Comparison of ENCODE assay signal across 24 mouse cellular contexts in the genomic region with DNA sequence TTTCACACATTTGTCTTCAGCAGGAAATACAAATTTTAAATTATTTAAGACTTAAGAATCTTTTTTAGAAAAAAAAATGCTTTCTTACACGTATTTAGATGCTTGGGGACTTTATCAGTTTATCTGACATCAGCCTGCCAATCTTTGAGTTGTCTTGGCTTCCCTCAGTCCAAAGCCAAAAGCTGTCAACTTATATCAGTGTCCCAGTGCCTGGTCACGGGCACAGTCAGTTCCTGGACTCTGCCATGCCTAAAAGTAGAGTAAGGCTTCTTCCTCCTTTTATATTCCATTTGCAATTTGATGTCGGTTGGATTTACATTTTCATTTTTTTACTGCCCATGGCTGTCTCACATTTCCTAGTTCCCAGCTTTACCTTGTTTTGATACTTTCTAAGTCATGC.
DNase-seq lines count a peak whose midpoint lies in the region; ATAC-seq and TF ChIP-seq lines count a peak whose summit lies in the region.
"Had no signal": no experiment of that assay in that cellular context is flagged by ENCODE, and none has a peak within 500 bp of the region (broad histone marks: within the 10 kb centered on the region; RNA-seq: fewer than 3 reads in every experiment).

No protein-coding gene starts in this region.

- no peak overlapping the region for H3K4me3 ChIP-seq in hindbrain, postnatal 0 days (ENCODE audit: low read length)
- no peak overlapping the region for H3K4me3 ChIP-seq in hindbrain, embryonic 13.5 days
- no peak overlapping the region for H3K4me3 ChIP-seq in midbrain, postnatal 0 days (ENCODE audit: low read depth, low read length)
- H3K4me3 ChIP-seq in midbrain, embryonic 15.5 days = no peak overlapping the region
- no peak overlapping the region for H3K4me3 ChIP-seq in kidney, embryonic 15.5 days (replicated peaks)
- H3K4me3 ChIP-seq: embryonic facial prominence, embryonic 10.5 days; embryonic facial prominence, embryonic 12.5 days; forebrain, embryonic 13.5 days; forebrain, embryonic 15.5 days had no signal

- no peak for ATAC-seq in hindbrain, postnatal 0 days
- no peak for ATAC-seq in hindbrain, embryonic 13.5 days (ENCODE audit: low FRiP score)
- no peak for ATAC-seq in midbrain, postnatal 0 days (ENCODE audit: low FRiP score)
- ATAC-seq in midbrain, embryonic 15.5 days (replicated peaks) = no peak
- ATAC-seq in kidney, embryonic 15.5 days (replicated peaks; ENCODE audit: low FRiP score) = no peak
- ATAC-seq: activated CD4-positive, CD25-positive, alpha-beta regulatory T cell, adult 4 months; CD4-positive, CD25-positive, alpha-beta regulatory T cell, adult 4 months; forebrain, embryonic 13.5 days; forebrain, embryonic 15.5 days; forebrain, postnatal 0 days; Patski had no signal

- H3K9ac ChIP-seq in hindbrain, postnatal 0 days (replicated peaks; ENCODE audit: low read length) = no peak overlapping the region
- no peak overlapping the region for H3K9ac ChIP-seq in hindbrain, embryonic 13.5 days
- no peak overlapping the region for H3K9ac ChIP-seq in midbrain, postnatal 0 days (replicated peaks; ENCODE audit: low read length, poor library complexity, severe bottlenecking)
- no peak overlapping the region for H3K9ac ChIP-seq in midbrain, embryonic 15.5 days
- no peak overlapping the region for H3K9ac ChIP-seq in kidney, embryonic 15.5 days
- H3K9ac ChIP-seq: embryonic facial prominence, embryonic 12.5 days; forebrain, embryonic 13.5 days; forebrain, embryonic 15.5 days; forebrain, postnatal 0 days had no signal

- 58% methylated on average over 3 of the region's 3 CpGs for WGBS in hindbrain, postnatal 0 days
- whole genome bisulfite sequencing in hindbrain, embryonic 13.5 days = 75% methylated on average over 3 of the region's 3 CpGs
- WGBS in midbrain, postnatal 0 days = 68% methylated on average over 3 of the region's 3 CpGs
- WGBS in midbrain, embryonic 15.5 days = 72% methylated on average over 3 of the region's 3 CpGs
- 73% methylated on average over 3 of the region's 3 CpGs for WGBS in kidney, embryonic 15.5 days

- no peak overlapping the region for H3K27ac ChIP-seq in hindbrain, postnatal 0 days
- H3K27ac ChIP-seq in hindbrain, embryonic 13.5 days = no peak overlapping the region
- H3K27ac ChIP-seq in midbrain, postnatal 0 days (ENCODE audit: low read depth, low read length) = no peak overlapping the region
- no peak overlapping the region for H3K27ac ChIP-seq in midbrain, embryonic 15.5 days
- H3K27ac ChIP-seq in kidney, embryonic 15.5 days = no peak overlapping the region
- H3K27ac ChIP-seq: embryonic facial prominence, embryonic 10.5 days; embryonic facial prominence, embryonic 12.5 days; forebrain, embryonic 13.5 days; forebrain, embryonic 15.5 days had no signal

- no peaks in the 10 kb centered on the region for H3K36me3 ChIP-seq in hindbrain, postnatal 0 days (ENCODE audit: insufficient read depth, low read length)
- H3K36me3 ChIP-seq in hindbrain, embryonic 13.5 days = no peaks in the 10 kb centered on the region
- no peaks in the 10 kb centered on the region for H3K36me3 ChIP-seq in midbrain, postnatal 0 days (ENCODE audit: insufficient read depth, low read length)
- H3K36me3 ChIP-seq in midbrain, embryonic 15.5 days (replicated peaks) = no peaks in the 10 kb centered on the region
- no peaks in the 10 kb centered on the region for H3K36me3 ChIP-seq in kidney, embryonic 15.5 days
- H3K36me3 ChIP-seq: embryonic facial prominence, embryonic 10.5 days; embryonic facial prominence, embryonic 12.5 days; forebrain, embryonic 15.5 days; G1E had no signal

- H3K4me1 ChIP-seq in hindbrain, postnatal 0 days (ENCODE audit: insufficient read depth, low read length) = no peaks in the 10 kb centered on the region
- no peaks in the 10 kb centered on the region for H3K4me1 ChIP-seq in hindbrain, embryonic 13.5 days (replicated peaks)
- no peaks in the 10 kb centered on the region for H3K4me1 ChIP-seq in midbrain, postnatal 0 days (ENCODE audit: insufficient read depth, low read length)
- H3K4me1 ChIP-seq in midbrain, embryonic 15.5 days = no peaks in the 10 kb centered on the region
- H3K4me1 ChIP-seq in kidney, embryonic 15.5 days = no peaks in the 10 kb centered on the region
- H3K4me1 ChIP-seq: embryonic facial prominence, embryonic 10.5 days; embryonic facial prominence, embryonic 12.5 days; forebrain, embryonic 13.5 days; forebrain, embryonic 15.5 days had no signal

- TF ChIP-seq CTCF in hindbrain, postnatal 0 days (IDR thresholded peaks at IDR 0.05; ENCODE audit: low read depth) = no peak
- TF ChIP-seq CTCF in midbrain, postnatal 0 days (IDR thresholded peaks at IDR 0.05) = no peak

- H3K4me2 ChIP-seq in hindbrain, postnatal 0 days (ENCODE audit: low read depth, low read length) = no peak overlapping the region
- no peak overlapping the region for H3K4me2 ChIP-seq in hindbrain, embryonic 13.5 days
- H3K4me2 ChIP-seq in midbrain, postnatal 0 days (ENCODE audit: low read depth, low read length, poor library complexity, severe bottlenecking) = no peak overlapping the region
- no peak overlapping the region for H3K4me2 ChIP-seq in midbrain, embryonic 15.5 days
- H3K4me2 ChIP-seq in kidney, embryonic 15.5 days = no peak overlapping the region
- H3K4me2 ChIP-seq: embryonic facial prominence, embryonic 12.5 days; forebrain, embryonic 13.5 days; forebrain, embryonic 15.5 days had no signal

- no peaks in the 10 kb centered on the region for H3K27me3 ChIP-seq in hindbrain, postnatal 0 days (ENCODE audit: insufficient read depth, low read length)
- H3K27me3 ChIP-seq in hindbrain, embryonic 13.5 days = no peaks in the 10 kb centered on the region
- H3K27me3 ChIP-seq in midbrain, postnatal 0 days (ENCODE audit: insufficient read depth, low read length) = no peaks in the 10 kb centered on the region
- H3K27me3 ChIP-seq in midbrain, embryonic 15.5 days (replicated peaks) = no peaks in the 10 kb centered on the region
- no peaks in the 10 kb centered on the region for H3K27me3 ChIP-seq in kidney, embryonic 15.5 days
- H3K27me3 ChIP-seq: CH12.LX; embryonic facial prominence, embryonic 12.5 days; forebrain, embryonic 13.5 days; forebrain, embryonic 15.5 days; Patski had no signal

- H3K9me3 ChIP-seq in hindbrain, postnatal 0 days (ENCODE audit: low read length) = no peaks in the 10 kb centered on the region
- no peaks in the 10 kb centered on the region for H3K9me3 ChIP-seq in hindbrain, embryonic 13.5 days
- no peaks in the 10 kb centered on the region for H3K9me3 ChIP-seq in midbrain, postnatal 0 days (ENCODE audit: low read length)
- no peaks in the 10 kb centered on the region for H3K9me3 ChIP-seq in midbrain, embryonic 15.5 days
- no peaks in the 10 kb centered on the region for H3K9me3 ChIP-seq in kidney, embryonic 15.5 days (replicated peaks)
- H3K9me3 ChIP-seq: embryonic facial prominence, embryonic 10.5 days; embryonic facial prominence, embryonic 12.5 days; forebrain, embryonic 13.5 days; forebrain, embryonic 15.5 days; G1E had no signal

- peak; percentile 76 to 79 for DNase-seq in cerebellum, postnatal 10 days
- DNase-seq in cerebellum, adult 9-10 months = no peak
- DNase-seq in hindbrain, postnatal 0 days (ENCODE audit: low spot score) = peak; percentile 4
- peak; percentile 19 for DNase-seq in midbrain, postnatal 0 days (ENCODE audit: low spot score)
- DNase-seq: adrenal gland, adult 8-10 months; adrenal gland, postnatal 14 days; adrenal gland, postnatal 36 days; B cell, adult 2 months; cerebellum, adult 11 months; cerebellum, adult 18-20 months; cerebellum, adult 8-10 months; forebrain, postnatal 0 days had no signal
